Mouse (Mus musculus) E14TG2a.4 (cell line): ENCODE results near the gene H2afy.

Experiments used
- H3K27me3 ChIP-seq: 2 replicates; pipeline ENCODE4 v1.6.1; 2014; ENCODE audit warnings: low read length, control low read depth; ENCODE audit not compliant: insufficient read depth
- H3K36me3 ChIP-seq: 2 replicates; pipeline ENCODE4 v1.6.1; 2014; ENCODE audit warnings: low read length, control low read depth; ENCODE audit not compliant: insufficient read depth
- H3K4me1 ChIP-seq: replicated peaks from 2 replicates; pipeline ENCODE4 v1.6.1; 2014; ENCODE audit warnings: low read depth, low read length, control low read depth
- H3K4me3 ChIP-seq: replicated peaks from 2 replicates; pipeline ENCODE4 v1.5.1; 2014; ENCODE audit warnings: mild to moderate bottlenecking, low read length
- H3K9me3 ChIP-seq: 2 replicates; pipeline ENCODE4 v1.6.1; 2014; ENCODE audit warnings: low read length, control low read depth
- CTCF ChIP-seq: conservative IDR thresholded peaks from 2 replicates; pipeline ENCODE4 v1.5.1; 2014; ENCODE audit warnings: low read length
- NANOG ChIP-seq: IDR thresholded peaks from 2 replicates; pipeline ENCODE4 v1.6.1; 2014; ENCODE audit warnings: borderline replicate concordance, low read length, mixed read lengths
- POU5F1 ChIP-seq: IDR thresholded peaks from 2 replicates; pipeline ENCODE4 v1.6.1; 2014; ENCODE audit warnings: low read length, borderline replicate concordance

The H2afy gene

DNA sequence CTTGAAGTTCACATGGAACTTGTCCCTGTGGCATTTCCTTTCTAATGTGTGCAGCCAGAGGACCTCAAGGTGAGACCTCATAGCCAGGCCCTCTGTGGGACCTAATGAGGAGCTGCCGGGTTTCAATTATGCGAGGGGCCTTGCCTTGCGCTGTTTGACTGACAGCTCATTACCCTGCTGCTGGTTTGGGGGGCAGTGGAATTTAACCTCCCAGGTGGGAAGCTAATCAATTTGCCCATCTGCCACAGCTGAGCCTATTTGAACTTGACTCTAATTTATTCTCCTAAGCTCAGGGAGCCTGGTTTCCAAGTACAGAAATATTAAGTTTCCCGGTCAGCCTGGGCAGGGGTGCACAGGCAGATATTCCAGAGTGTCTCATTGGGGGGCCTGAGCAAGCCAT is 67.6 kb downstream of the H2afy start:
- Histone ChIP-seq H3K36me3 (peaks cover 24% of the 10 kb centered on the region), H3K4me1 (peaks cover 22% of the 10 kb centered on the region; the same call in 1 of the 2 replicates), H3K27me3 (peaks cover 42% of the 10 kb centered on the region), H3K4me3 (no peak overlapping the region), H3K9me3 (no peaks in the 10 kb centered on the region)
- TF ChIP-seq CTCF (no peak), NANOG (no peak), POU5F1 (no peak)

DNA sequence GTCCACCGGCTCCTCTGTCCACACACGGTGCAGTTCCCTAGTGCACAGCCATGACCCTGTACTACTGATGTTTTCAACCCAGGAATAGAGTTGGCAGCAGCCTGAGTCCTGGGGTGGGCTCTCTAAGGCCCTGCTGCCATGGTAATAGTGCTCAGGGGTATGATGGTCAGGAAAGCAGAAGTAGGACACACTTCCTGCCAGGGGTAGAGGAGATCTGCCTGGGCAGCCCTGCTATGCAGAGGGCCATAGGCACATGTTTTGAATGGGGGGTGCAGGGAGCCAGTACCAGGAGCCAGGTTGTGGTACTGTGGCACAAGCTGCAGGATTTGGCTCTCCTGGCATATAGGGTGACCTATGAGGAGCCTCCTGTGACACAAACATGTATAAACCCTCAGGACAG is 69.3 kb downstream of the H2afy start:
- peaks cover 22% of the 10 kb centered on the region; the same call in 1 of the 2 replicates for H3K4me1 ChIP-seq
- H3K4me3 ChIP-seq = no peak overlapping the region
- H3K9me3 ChIP-seq = no peaks in the 10 kb centered on the region
- H3K27me3 ChIP-seq = peaks cover 51% of the 10 kb centered on the region
- no peak for TF ChIP-seq CTCF
- TF ChIP-seq POU5F1 = no peak
- no peak for TF ChIP-seq NANOG
- peaks cover 8% of the 10 kb centered on the region for H3K36me3 ChIP-seq

DNA sequence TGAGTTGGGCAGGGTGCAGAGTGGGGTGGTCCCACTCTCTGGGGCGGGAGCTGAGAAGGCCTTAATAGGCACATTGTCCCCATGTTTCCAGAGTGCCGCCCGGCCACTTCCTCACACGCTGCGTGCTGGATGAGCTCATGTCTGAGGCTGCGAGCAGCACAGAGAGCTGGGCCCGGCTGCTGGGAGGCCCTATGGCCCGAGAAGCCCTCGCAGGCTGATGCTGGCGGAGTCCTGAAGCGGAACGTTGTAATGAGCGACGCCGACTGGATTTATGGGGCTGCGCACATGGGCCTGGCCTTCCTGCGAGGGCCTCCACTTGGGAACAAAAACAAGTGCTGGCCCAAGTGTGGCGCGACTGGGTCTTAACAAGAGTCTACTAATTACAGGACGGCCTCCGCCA is 70.0 kb downstream of the H2afy start:
- peak overlapping the region; percentile 57 for H3K4me3 ChIP-seq
- H3K9me3 ChIP-seq = no peaks in the 10 kb centered on the region
- peaks cover 2% of the 10 kb centered on the region for H3K36me3 ChIP-seq
- peaks cover 22% of the 10 kb centered on the region; the same call in 1 of the 2 replicates for H3K4me1 ChIP-seq
- peaks cover 53% of the 10 kb centered on the region for H3K27me3 ChIP-seq
- TF ChIP-seq POU5F1 = no peak
- TF ChIP-seq NANOG = no peak
- TF ChIP-seq CTCF = no peak

DNA sequence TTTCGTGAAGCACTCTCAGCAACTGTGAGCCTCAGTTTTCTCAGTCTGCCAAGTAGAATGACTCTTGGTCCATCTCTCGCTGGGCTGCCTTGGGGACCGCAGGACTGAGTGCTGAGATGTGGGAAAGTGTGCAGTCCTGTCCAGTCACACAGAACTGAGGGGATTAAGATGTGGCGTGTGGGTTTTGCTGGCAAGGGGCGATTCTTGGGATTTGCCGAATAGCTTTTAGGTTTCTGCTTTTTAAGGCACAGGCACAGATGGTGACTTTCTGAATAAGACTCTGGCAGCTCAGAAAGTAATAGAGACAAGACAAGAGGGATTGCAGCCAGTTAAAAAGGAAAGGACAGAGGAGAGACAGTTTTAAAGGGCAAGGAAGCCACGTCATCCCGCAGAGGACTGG is 78.4 kb downstream of the H2afy start:
- H3K27me3 ChIP-seq = peaks cover 50% of the 10 kb centered on the region
- peaks cover 12% of the 10 kb centered on the region for H3K4me1 ChIP-seq
- H3K9me3 ChIP-seq = no peaks in the 10 kb centered on the region
- H3K36me3 ChIP-seq = no peaks in the 10 kb centered on the region
- no peak overlapping the region for H3K4me3 ChIP-seq
- no peak for TF ChIP-seq CTCF
- TF ChIP-seq POU5F1 = no peak
- no peak for TF ChIP-seq NANOG

DNA sequence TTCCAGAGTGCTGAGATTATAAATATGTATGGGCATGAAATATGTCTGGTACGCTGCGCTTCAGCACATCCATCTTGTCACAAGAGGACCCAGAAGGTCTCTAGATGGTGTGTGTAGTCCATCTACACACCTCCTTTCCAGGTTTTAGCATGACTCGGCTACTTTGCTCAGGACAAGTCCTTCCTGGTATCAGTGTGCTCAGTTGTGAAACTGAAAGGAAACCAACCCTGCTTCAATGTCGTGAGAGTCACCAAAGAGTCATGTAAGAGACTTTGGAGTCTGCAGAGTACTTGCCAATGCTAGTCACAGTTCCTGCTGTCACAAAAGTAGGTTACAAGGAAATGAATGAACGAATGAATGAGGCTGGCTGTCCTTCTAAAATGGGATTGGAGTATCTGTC is 80.4 kb downstream of the H2afy start:
- Histone ChIP-seq H3K4me1 (peaks cover 25% of the 10 kb centered on the region), H3K9me3 (no peaks in the 10 kb centered on the region), H3K36me3 (no peaks in the 10 kb centered on the region), H3K27me3 (peaks cover 48% of the 10 kb centered on the region), H3K4me3 (no peak overlapping the region)
- TF ChIP-seq POU5F1 = no peak
- no peak for TF ChIP-seq NANOG
- no peak for TF ChIP-seq CTCF

DNA sequence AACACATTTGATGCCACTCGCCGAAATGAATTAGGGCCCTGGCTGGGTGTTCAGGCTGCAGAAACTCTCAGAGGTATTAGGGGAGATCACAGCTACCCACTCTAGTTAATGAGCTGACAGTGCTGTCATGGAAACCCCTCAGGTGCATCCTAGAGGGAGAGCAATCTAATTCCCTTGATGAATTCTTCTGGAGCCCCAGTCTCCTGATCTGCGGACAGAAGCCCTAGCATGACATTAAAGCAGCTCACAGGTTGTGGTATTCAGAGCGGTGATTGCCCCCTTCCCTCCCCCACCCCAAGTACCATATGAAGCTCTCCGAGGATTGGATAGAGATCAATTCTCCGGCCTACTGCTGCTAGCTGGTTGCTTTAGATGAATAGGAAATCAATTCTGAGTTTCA is 82.1 kb downstream of the H2afy start:
- Histone ChIP-seq H3K4me1 (peaks cover 27% of the 10 kb centered on the region), H3K36me3 (no peaks in the 10 kb centered on the region), H3K9me3 (no peaks in the 10 kb centered on the region), H3K27me3 (peaks cover 48% of the 10 kb centered on the region), H3K4me3 (no peak overlapping the region)
- TF ChIP-seq NANOG = no peak
- TF ChIP-seq CTCF = no peak
- no peak for TF ChIP-seq POU5F1

DNA sequence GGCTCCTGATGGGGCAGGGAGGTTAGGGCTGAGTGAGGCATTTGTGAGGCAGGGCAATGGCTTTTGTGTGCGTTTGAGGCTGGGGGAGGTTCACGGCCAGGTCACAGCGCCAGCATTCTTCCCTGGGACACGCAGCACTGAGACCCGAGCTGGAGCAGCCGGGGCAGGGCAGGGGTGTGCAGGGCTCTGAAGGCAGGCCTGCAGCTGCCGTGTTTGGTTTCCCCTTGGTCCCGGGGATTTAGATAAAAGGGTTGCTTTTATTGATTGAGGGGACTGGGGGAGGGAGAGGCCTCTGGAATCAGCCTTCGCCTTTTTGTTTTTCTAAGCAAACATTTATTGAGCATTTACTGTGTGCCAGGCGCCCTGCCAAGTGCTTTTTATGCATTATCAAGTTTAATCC is 83.4 kb downstream of the H2afy start:
- Histone ChIP-seq H3K4me3 (no peak overlapping the region), H3K36me3 (no peaks in the 10 kb centered on the region), H3K27me3 (peaks cover 44% of the 10 kb centered on the region), H3K9me3 (no peaks in the 10 kb centered on the region), H3K4me1 (peaks cover 27% of the 10 kb centered on the region)
- TF ChIP-seq POU5F1 (no peak), NANOG (no peak), CTCF (no peak)

DNA sequence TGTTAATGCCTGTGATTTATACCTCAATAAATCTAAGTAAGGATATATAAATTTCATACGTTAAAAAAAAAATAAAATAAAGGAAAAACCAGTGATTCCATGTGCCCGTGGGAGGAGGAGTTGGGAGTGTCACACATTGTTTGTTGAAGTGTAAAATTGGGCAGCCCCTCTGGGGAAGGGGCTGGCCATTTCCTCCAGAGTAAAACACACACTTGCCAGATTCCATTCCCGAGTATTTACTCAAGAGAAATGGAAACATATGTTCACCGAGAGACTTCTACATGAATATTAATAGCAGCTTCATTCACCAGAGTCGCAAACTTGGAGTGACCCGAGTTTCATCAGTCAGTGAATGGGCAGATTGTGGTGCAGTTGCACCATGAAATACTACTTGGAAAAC is 85.9 kb downstream of the H2afy start:
- H3K27me3 ChIP-seq = peaks cover 24% of the 10 kb centered on the region
- peaks cover 27% of the 10 kb centered on the region for H3K4me1 ChIP-seq
- TF ChIP-seq POU5F1 (no peak), CTCF (no peak), NANOG (no peak)
- H3K36me3 ChIP-seq = no peaks in the 10 kb centered on the region
- no peaks in the 10 kb centered on the region for H3K9me3 ChIP-seq
- no peak overlapping the region for H3K4me3 ChIP-seq

DNA sequence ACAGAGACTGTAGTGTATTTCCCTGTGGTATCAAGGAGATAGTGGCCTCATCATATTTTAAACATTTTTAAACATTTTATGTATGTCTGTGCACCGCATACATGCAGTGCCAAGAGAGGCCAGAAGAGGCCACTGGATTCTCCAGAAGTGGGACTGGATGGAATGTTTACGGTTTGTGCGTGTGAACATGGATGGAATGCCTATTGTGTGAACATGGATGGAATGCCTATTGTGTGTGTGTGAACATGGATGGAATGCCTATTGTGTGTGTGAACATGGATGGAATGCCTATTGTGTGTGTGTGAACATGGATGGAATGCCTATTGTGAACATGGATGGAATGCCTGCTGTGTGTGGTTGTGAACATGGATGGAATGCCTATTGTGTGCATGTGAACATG is 93.9 kb downstream of the H2afy start:
- Histone ChIP-seq H3K4me3 (no peak overlapping the region), H3K4me1 (no peaks in the 10 kb centered on the region), H3K27me3 (no peaks in the 10 kb centered on the region), H3K9me3 (no peaks in the 10 kb centered on the region), H3K36me3 (no peaks in the 10 kb centered on the region)
- TF ChIP-seq POU5F1 (no peak), CTCF (peak; percentile 20), NANOG (no peak)

DNA sequence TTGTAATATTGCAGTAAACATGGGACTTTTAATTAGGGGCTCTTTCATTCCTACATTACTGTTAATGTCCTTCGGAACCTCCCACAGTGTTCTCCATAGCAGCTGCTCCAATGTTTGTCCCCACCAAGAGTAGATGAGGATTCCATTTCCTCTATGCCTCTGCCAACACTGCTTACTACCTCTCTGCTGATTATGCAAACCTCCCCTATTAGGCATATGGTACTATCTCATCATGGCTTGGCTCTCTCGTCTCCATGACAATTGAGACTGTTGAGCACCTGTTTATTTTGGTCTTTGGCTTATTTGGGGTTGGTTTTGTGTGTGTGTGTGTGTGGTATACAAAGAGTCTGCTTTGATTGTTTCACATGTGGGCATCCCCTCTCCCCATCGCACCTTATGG is 95.5 kb downstream of the H2afy start:
- Histone ChIP-seq H3K36me3 (no peaks in the 10 kb centered on the region), H3K27me3 (no peaks in the 10 kb centered on the region), H3K4me1 (no peaks in the 10 kb centered on the region), H3K4me3 (no peak overlapping the region), H3K9me3 (no peaks in the 10 kb centered on the region)
- no peak for TF ChIP-seq POU5F1
- no peak for TF ChIP-seq CTCF
- TF ChIP-seq NANOG = no peak
